Mouse (Mus musculus) olfactory bulb, adult 2 months (tissue): ENCODE results near the gene Nos2.

Experiments used
- CTCF ChIP-seq: fragments of 200-500 bp; IDR thresholded peaks from 2 replicates; pipeline ENCODE4 v1.5.1; 2012; ENCODE audit warnings: low read depth, mild to moderate bottlenecking, low read length, moderate library complexity; ENCODE audit not compliant: insufficient read depth
- POLR2A ChIP-seq: fragments of 200-500 bp; IDR thresholded peaks from 2 replicates; pipeline ENCODE4 v1.6.1; 2012; ENCODE audit warnings: mild to moderate bottlenecking, low read depth, low read length, moderate library complexity; ENCODE audit not compliant: insufficient read depth

DNA sequence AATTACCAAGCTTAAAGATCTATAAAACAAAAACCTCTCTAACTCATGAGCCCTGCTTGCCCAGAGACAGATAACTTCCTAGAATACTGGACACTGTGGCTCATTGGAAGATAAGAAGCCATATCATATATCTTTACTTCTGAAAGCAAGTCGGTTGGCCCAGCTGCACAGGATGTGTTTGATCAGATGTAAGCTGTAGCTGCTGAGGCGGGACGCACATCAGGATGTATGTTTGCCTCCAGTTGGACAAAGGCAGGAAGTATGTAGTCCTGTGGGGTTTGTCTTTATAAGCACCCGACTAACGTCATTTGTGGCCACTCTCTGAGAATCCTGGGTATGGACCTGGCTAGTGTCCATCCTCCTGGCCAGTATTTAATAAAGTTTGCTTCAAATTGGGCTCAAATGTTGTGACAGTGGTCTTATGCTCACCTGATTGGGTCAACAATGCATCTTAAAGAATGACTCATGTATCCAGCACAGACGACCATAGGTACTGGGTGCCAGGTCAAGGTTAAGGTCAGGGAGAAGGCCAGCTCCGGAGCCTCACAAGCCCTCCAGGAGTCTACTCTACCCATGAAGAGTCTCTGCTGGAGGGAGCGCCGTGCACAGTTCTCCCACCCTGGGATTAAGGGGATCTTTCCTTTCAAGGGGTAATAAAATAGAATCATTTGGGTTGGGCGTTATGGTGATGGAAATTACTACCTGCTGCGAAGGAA is 82.6 kb downstream of the Nos2 start:
- TF ChIP-seq CTCF (no peak), POLR2A (no peak)
